Mouse (Mus musculus) hindbrain, embryonic 11.5 days (tissue): ENCODE data around the gene Pon1. TPM values are rescaled to one million over a fixed set of nuclear protein-coding genes. Genes with fewer than 3 reads are reported as not detected.

Source experiments
- ATAC-seq: fragments of 200-750 bp; cut with Nextera tagmentation; 2 replicates; pipeline ENCODE4 v1.8.0; 2017; ENCODE audit warnings: mild to moderate bottlenecking, moderate TSS enrichment, moderate library complexity; ENCODE audit not compliant: low FRiP score
- DNase-seq: peaks from one replicate; pipeline ENCODE4 v3.0.0-alpha.2; 2015; ENCODE audit warnings: low spot score
- H3K27ac ChIP-seq: fragments of 300-500 bp; sonication (generic); 2 replicates; pipeline ENCODE4 v1.5.1; 2014; ENCODE audit warnings: mild to moderate bottlenecking, low read depth, low read length
- H3K27me3 ChIP-seq: fragments of 300-500 bp; sonication (generic); 2 replicates; pipeline ENCODE4 v1.6.1; 2014; ENCODE audit warnings: mild to moderate bottlenecking, low read length, moderate library complexity, mixed read lengths; ENCODE audit not compliant: control insufficient read depth, insufficient read depth
- H3K36me3 ChIP-seq: fragments of 300-500 bp; sonication (generic); 2 replicates; pipeline ENCODE4 v1.6.1; 2014; ENCODE audit warnings: mild to moderate bottlenecking, low read length, moderate library complexity, mixed read lengths; ENCODE audit not compliant: control insufficient read depth, insufficient read depth
- H3K4me1 ChIP-seq: fragments of 300-500 bp; sonication (generic); replicated peaks from 2 replicates; pipeline ENCODE4 v1.6.1; 2014; ENCODE audit warnings: low read length, mixed read lengths; ENCODE audit not compliant: control insufficient read depth, insufficient read depth
- H3K4me2 ChIP-seq: fragments of 300-500 bp; sonication (generic); replicated peaks from 2 replicates; pipeline ENCODE4 v1.6.1; 2014; ENCODE audit warnings: mild to moderate bottlenecking, low read depth, low read length
- H3K4me3 ChIP-seq: fragments of 300-500 bp; sonication (generic); 2 replicates; pipeline ENCODE4 v1.5.1; 2014; ENCODE audit warnings: low read depth, low read length
- H3K9ac ChIP-seq: fragments of 300-500 bp; sonication (generic); 2 replicates; pipeline ENCODE4 v1.6.1; 2014; ENCODE audit warnings: low read depth, low read length
- H3K9me3 ChIP-seq: fragments of 300-500 bp; sonication (generic); 2 replicates; pipeline ENCODE4 v1.6.1; 2016; ENCODE audit warnings: low read length; ENCODE audit not compliant: control insufficient read depth
- WGBS: fragments of 180-500 bp; shearing (Covaris S2); extraction: QIAGEN DNeasy Blood & Tissue Kit; methylation state at CpG from one replicate; pipeline ENCODE4 v1.1.7; 2014; 5-methylcytosine and 5-hydroxymethylcytosine counted together
- polyA plus RNA-seq: library from polyadenylated mRNA; unstranded; fragments of >200 nt; fragmentation: Nextera tagmentation; extraction: Ambion mirVana; gene quantifications from 2 replicates; pipeline ENCODE4 v1.2.1, GENCODE M21; 2014

Pon1 gene
- polyA plus RNA-seq, 1 experiment from 2014 or later: 0.22 TPM

DNA sequence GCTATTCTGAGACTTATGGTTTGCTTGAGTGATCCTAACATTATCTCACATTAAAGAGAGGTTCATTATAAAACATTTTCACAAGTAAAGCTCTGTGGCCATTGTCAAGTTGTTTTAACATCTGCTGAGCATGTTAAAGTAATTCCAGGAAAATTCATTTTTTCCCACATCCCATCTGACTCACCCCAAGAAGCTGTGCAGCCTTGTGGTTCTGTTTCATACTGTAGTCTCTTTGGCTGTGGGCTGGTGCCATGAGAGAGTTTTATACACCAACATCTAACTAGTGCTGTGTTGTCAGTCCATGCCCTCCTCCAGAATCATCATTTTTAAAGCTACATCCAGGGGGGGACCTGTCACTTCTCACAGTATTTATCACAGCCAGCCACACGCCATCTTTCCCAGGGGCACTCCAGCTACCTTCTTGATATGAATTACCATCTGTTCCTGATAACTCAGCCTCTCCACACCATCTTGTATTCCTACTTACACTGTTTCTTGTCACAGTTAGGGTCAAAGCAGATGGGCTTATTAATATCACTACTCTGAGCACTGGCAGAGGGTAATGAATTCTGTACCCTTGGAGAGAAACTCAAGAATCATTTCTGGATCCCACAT lies 38.3 kb downstream of the Pon1 start:
- no peak overlapping the region for H3K4me2 ChIP-seq
- ATAC-seq: no peak
- H3K4me1 ChIP-seq: no peaks in the 10 kb centered on the region
- no peak overlapping the region for H3K27ac ChIP-seq
- no peaks in the 10 kb centered on the region for H3K27me3 ChIP-seq
- no peaks in the 10 kb centered on the region for H3K9me3 ChIP-seq
- no peaks in the 10 kb centered on the region for H3K36me3 ChIP-seq
- no peak for DNase-seq
- H3K9ac ChIP-seq: no peak overlapping the region
- WGBS: 71% methylated on average over 1 of the region's 1 CpGs
- H3K4me3 ChIP-seq: no peak overlapping the region

- no peaks in the 10 kb centered on the region for H3K27me3 ChIP-seq
Measured at GRCm38 (mm10) chr6:5154786-5155185, 39.0 kb downstream of the Pon1 start.

DNA sequence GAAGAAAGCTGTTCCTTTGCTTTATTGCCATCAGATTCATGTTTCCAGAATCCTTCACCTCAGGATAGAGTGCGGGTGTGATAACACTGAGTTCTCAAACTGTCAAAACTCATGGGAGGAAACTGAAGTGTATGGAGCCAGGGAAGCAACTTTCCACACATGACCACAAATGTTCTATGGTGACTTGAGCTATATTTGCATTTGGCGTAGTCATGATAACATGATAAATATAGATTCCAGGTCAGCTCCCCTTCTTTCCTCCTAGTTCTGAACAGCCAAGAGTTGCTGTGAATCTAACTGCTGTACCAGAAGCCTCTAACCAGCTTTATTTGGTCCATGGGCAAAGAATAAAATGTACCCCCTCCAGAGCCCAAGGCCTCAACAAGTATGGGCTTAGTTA lies 41.6 kb downstream of the Pon1 start:
- Histone ChIP-seq H3K9ac (no peak overlapping the region), H3K9me3 (no peaks in the 10 kb centered on the region), H3K27me3 (no peaks in the 10 kb centered on the region), H3K4me3 (no peak overlapping the region), H3K36me3 (no peaks in the 10 kb centered on the region), H3K4me2 (no peak overlapping the region), H3K27ac (no peak overlapping the region), H3K4me1 (no peaks in the 10 kb centered on the region)
- DNase-seq: no peak
- WGBS: 85% methylated on average over 2 of the region's 2 CpGs
- ATAC-seq: no peak

More at GRCm38 (mm10) chr6:5154786-5155185, 39.0 kb downstream of the Pon1 start:
- Histone ChIP-seq H3K4me1 (no peaks in the 10 kb centered on the region), H3K9me3 (no peaks in the 10 kb centered on the region), H3K36me3 (no peaks in the 10 kb centered on the region), H3K27ac (no peak overlapping the region), H3K4me2 (no peak overlapping the region), H3K4me3 (no peak overlapping the region), H3K9ac (no peak overlapping the region)
- no peak for ATAC-seq
- no peak for DNase-seq
- 90% methylated on average over 6 of the region's 6 CpGs for WGBS

GRCm38 (mm10) chr6:5151171-5151570 lies 42.6 kb downstream of the Pon1 start:
- Histone ChIP-seq H3K9me3 (no peaks in the 10 kb centered on the region), H3K36me3 (no peaks in the 10 kb centered on the region), H3K27ac (no peak overlapping the region), H3K4me1 (no peaks in the 10 kb centered on the region), H3K9ac (no peak overlapping the region), H3K27me3 (no peaks in the 10 kb centered on the region), H3K4me2 (no peak overlapping the region), H3K4me3 (no peak overlapping the region)
- DNase-seq: no peak
- ATAC-seq: no peak
- WGBS: 75% methylated on average over 4 of the region's 4 CpGs

DNA sequence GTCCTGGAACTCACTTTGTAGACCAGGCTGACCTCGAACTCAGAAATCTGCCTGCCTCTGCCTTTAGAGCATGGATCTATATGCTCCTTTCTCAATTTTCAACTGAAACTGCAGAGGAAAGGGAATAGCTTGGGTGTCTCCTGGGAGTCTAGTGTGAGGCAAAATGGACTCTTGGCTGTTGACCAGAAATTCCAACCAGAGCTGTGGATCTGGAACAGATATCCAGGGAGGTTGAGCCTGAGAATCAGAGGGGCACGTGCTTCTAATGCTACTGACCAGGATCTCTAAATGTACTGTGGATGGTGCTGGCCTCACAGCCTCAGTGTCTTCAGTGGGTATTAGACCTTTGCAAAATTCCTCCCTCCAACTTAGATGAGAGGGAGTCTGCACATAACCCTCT lies 43.8 kb downstream of the Pon1 start:
- H3K36me3 ChIP-seq: no peaks in the 10 kb centered on the region
- no peaks in the 10 kb centered on the region for H3K27me3 ChIP-seq
- H3K27ac ChIP-seq: no peak overlapping the region
- ATAC-seq (no peak), DNase-seq (no peak)
- no peaks in the 10 kb centered on the region for H3K4me1 ChIP-seq
- H3K9me3 ChIP-seq: no peaks in the 10 kb centered on the region
- no peak overlapping the region for H3K4me2 ChIP-seq
- no peak overlapping the region for H3K4me3 ChIP-seq
- WGBS: 84% methylated on average over 2 of the region's 2 CpGs
- H3K9ac ChIP-seq: no peak overlapping the region

GRCm38 (mm10) chr6:5147488-5148142 lies 46.1 kb downstream of the Pon1 start:
- Histone ChIP-seq H3K4me3 (no peak overlapping the region), H3K27me3 (no peaks in the 10 kb centered on the region), H3K36me3 (no peaks in the 10 kb centered on the region), H3K4me1 (no peaks in the 10 kb centered on the region), H3K27ac (no peak overlapping the region), H3K9me3 (no peaks in the 10 kb centered on the region), H3K4me2 (no peak overlapping the region), H3K9ac (no peak overlapping the region)
- ATAC-seq (no peak), DNase-seq (no peak)
- WGBS: 88% methylated on average over 13 of the region's 13 CpGs

GRCm38 (mm10) chr6:5139666-5140065 lies 54.1 kb downstream of the Pon1 start:
- no peaks in the 10 kb centered on the region for H3K9me3 ChIP-seq
- ATAC-seq: no peak
- no peaks in the 10 kb centered on the region for H3K36me3 ChIP-seq
- H3K4me2 ChIP-seq: no peak overlapping the region
- WGBS: 79% methylated on average over 9 of the region's 9 CpGs
- H3K4me3 ChIP-seq: no peak overlapping the region
- no peak for DNase-seq
- no peak overlapping the region for H3K9ac ChIP-seq
- no peaks in the 10 kb centered on the region for H3K27me3 ChIP-seq
- H3K27ac ChIP-seq: no peak overlapping the region
- H3K4me1 ChIP-seq: no peaks in the 10 kb centered on the region

DNA sequence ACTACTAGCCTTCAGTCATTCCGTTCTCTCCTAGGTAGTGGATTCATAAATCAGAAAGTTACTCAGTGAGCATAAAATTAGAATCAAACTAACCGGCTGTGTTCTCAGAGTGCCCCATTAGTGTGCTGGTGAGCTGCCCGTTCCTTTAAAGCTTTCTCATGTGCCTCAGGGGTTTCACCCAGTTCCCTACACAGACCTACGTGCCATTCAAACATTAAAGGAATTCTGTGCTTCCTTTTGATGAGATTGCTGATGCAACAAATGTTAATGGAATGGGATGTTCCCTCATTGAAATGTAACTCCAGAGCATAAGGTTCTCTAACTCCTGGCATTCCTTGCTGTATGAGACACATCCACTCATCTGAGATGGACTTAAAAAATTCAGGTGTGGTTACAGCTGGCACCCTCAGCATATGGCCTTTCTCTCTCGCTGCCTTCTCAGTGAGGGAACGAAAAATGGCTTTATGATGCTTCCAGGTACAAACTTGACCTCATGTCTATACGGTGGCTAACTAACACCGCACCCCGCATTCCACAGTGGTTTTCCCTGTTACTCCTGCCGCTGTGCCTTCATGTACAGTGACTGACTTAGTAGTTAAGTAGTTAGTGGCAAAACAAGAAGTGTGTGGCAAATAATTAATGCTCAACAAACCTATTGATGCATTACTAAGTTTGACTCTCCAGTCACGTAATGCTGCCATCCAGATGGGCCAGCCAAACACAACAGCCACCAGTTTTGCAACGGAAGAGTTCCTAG lies 54.7 kb downstream of the Pon1 start:
- H3K27ac ChIP-seq: no peak overlapping the region
- ATAC-seq (no peak), DNase-seq (no peak)
- H3K4me3 ChIP-seq: no peak overlapping the region
- no peaks in the 10 kb centered on the region for H3K9me3 ChIP-seq
- H3K4me2 ChIP-seq: no peak overlapping the region
- H3K36me3 ChIP-seq: no peaks in the 10 kb centered on the region
- no peaks in the 10 kb centered on the region for H3K4me1 ChIP-seq
- no peaks in the 10 kb centered on the region for H3K27me3 ChIP-seq
- WGBS: 85% methylated on average over 12 of the region's 12 CpGs
- no peak overlapping the region for H3K9ac ChIP-seq

- H3K4me2 ChIP-seq: no peak overlapping the region
- no peaks in the 10 kb centered on the region for H3K27me3 ChIP-seq
- DNase-seq (no peak), ATAC-seq (no peak)
- no peak overlapping the region for H3K4me3 ChIP-seq
- H3K9me3 ChIP-seq: no peaks in the 10 kb centered on the region
- H3K36me3 ChIP-seq: no peaks in the 10 kb centered on the region
- H3K4me1 ChIP-seq: no peaks in the 10 kb centered on the region
- H3K27ac ChIP-seq: no peak overlapping the region
- 90% methylated on average over 6 of the region's 6 CpGs for WGBS
- no peak overlapping the region for H3K9ac ChIP-seq
Measured at GRCm38 (mm10) chr6:5136046-5136445, 57.7 kb downstream of the Pon1 start.
